Mouse (Mus musculus) embryonic facial prominence, embryonic 15.5 days (tissue): ENCODE measurements around the gene Hdhd5. TPM values are rescaled to one million over a fixed set of nuclear protein-coding genes. Genes with fewer than 3 reads are reported as not detected.

ENCODE experiments used
- ATAC-seq: fragments of 200-750 bp; cut with Nextera tagmentation; 2 replicates; pipeline ENCODE4 v1.8.0; 2017; ENCODE audit warnings: low read depth, moderate TSS enrichment; ENCODE audit not compliant: insufficient number of reproducible peaks, low FRiP score, low TSS enrichment
- H3K27ac ChIP-seq: fragments of 300-500 bp; sonication (generic); replicated peaks from 2 replicates; pipeline ENCODE4 v1.5.1; 2015; ENCODE audit warnings: mild to moderate bottlenecking, inconsistent platforms
- H3K27me3 ChIP-seq: fragments of 300-500 bp; sonication (generic); 2 replicates; pipeline ENCODE4 v1.6.1; 2015; ENCODE audit warnings: inconsistent platforms
- H3K36me3 ChIP-seq: fragments of 300-500 bp; sonication (generic); 2 replicates; pipeline ENCODE4 v1.6.1; 2015; ENCODE audit warnings: mild to moderate bottlenecking, inconsistent platforms
- H3K4me1 ChIP-seq: fragments of 300-500 bp; sonication (generic); 2 replicates; pipeline ENCODE4 v1.6.1; 2015; ENCODE audit warnings: inconsistent platforms
- H3K4me2 ChIP-seq: fragments of 300-500 bp; sonication (generic); replicated peaks from 2 replicates; pipeline ENCODE4 v1.6.1; 2015; ENCODE audit warnings: mild to moderate bottlenecking, inconsistent platforms
- H3K4me3 ChIP-seq: fragments of 300-500 bp; sonication (generic); replicated peaks from 2 replicates; pipeline ENCODE4 v1.5.1; 2015; ENCODE audit warnings: mild to moderate bottlenecking, inconsistent platforms
- H3K9ac ChIP-seq: fragments of 300-500 bp; sonication (generic); 2 replicates; pipeline ENCODE4 v1.6.1; 2015; ENCODE audit warnings: inconsistent platforms
- H3K9me3 ChIP-seq: fragments of 300-500 bp; sonication (generic); replicated peaks from 2 replicates; pipeline ENCODE4 v1.6.1; 2016; ENCODE audit warnings: inconsistent platforms
- WGBS: fragments of 180-500 bp; shearing (Covaris S2); methylation state at CpG from one replicate; pipeline ENCODE4 v1.1.7; 2015; 5-methylcytosine and 5-hydroxymethylcytosine counted together
- polyA plus RNA-seq: library from polyadenylated mRNA; unstranded; fragments of >200 nt; fragmentation: Nextera tagmentation; extraction: Ambion mirVana; gene quantifications from 2 replicates; pipeline ENCODE4 v1.2.1, GENCODE M21; 2015

Gene Hdhd5
- polyA plus RNA-seq, 1 experiment from 2014 or later: 18.0 TPM

DNA sequence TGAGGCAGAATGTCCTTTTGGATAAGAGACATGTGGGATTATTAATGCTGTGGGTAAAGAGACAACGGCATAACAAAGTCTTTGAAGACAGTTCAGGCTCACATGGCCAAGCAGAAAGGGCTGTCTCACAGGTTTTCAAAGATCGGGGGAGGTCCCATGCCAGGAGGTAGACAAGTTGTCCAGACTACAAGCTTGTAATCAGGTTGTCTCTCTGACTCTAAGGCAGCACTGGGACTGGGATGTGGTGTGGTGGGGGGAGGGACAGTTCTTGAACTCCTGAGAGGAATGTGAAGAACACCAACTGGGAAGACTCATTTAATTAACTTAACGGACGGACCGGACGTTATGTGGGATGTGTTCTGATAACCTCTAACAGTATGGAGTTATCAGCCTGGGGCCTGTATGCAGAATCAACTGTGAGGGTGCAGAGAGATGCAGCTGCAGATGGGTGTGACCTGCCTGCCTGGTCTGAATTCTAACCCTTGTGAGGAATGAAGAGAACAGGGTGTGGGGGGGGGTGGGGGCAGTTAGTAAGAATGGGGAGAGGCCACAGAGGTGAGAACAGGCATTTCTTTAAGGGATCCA lies 25.0 kb upstream of the Hdhd5 start:
- Histone ChIP-seq H3K36me3 (no peaks in the 10 kb centered on the region), H3K9me3 (no peaks in the 10 kb centered on the region), H3K27me3 (no peaks in the 10 kb centered on the region), H3K27ac (no peak overlapping the region), H3K4me1 (no peaks in the 10 kb centered on the region), H3K4me2 (no peak overlapping the region), H3K9ac (no peak overlapping the region), H3K4me3 (no peak overlapping the region)
- ATAC-seq: no peak
- WGBS: 83% methylated on average over 6 of the region's 6 CpGs

DNA sequence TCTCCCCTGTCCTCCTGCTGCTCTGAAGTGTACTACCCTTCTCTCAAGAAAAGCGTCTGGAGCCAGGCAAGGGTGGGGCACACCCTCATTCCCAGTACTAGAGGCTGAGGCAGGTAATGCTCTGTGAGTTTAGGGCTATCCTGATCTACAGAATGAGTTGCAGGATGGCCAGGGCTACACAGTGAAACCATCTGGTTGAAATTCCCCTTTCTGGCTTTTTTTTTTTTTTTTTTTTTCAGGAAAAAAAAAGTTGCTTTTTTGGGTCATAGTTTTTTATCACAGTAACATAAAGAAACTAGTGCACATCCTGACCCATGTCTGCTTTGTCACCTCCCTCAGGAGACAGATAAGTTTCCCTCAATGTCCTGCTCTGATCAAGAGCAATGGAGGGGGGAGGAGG lies 24.0 kb upstream of the Hdhd5 start:
- Histone ChIP-seq H3K9ac (no peak overlapping the region), H3K36me3 (no peaks in the 10 kb centered on the region)
- WGBS: 72% methylated on average over 1 of the region's 1 CpGs

DNA sequence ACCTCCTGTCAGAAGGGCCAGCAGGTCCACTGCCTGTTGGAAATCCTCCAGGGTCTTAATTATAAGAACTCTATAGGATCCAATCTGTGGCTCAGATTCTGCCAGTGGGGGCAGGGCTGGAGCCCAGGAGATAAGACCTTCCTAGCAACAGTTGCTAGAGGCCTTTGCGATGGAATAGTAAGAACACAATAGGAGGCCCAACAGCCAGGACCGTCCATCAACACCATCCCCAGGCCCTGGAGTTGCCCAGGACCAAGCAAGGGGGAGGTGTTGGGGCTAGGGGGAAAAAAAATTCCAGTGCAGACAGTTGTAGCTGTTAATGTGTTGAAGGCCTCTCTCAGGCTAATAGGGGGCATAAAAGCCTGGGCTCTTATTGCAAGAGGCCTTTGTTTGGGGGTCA lies 19.1 kb upstream of the Hdhd5 start:
- Histone ChIP-seq H3K27ac (no peak overlapping the region), H3K9ac (no peak overlapping the region), H3K4me3 (no peak overlapping the region), H3K27me3 (no peaks in the 10 kb centered on the region), H3K4me2 (no peak overlapping the region), H3K4me1 (no peaks in the 10 kb centered on the region), H3K36me3 (no peaks in the 10 kb centered on the region), H3K9me3 (no peaks in the 10 kb centered on the region)
- no peak for ATAC-seq
- 19% methylated on average over 2 of the region's 2 CpGs for WGBS

More for the DNA sequence above, 24.0 kb upstream of the Hdhd5 start:
- ATAC-seq: no peak
- no peaks in the 10 kb centered on the region for H3K9me3 ChIP-seq
- no peak overlapping the region for H3K4me2 ChIP-seq
- no peak overlapping the region for H3K4me3 ChIP-seq
- H3K27me3 ChIP-seq: no peaks in the 10 kb centered on the region
- no peaks in the 10 kb centered on the region for H3K4me1 ChIP-seq
- H3K27ac ChIP-seq: no peak overlapping the region

DNA sequence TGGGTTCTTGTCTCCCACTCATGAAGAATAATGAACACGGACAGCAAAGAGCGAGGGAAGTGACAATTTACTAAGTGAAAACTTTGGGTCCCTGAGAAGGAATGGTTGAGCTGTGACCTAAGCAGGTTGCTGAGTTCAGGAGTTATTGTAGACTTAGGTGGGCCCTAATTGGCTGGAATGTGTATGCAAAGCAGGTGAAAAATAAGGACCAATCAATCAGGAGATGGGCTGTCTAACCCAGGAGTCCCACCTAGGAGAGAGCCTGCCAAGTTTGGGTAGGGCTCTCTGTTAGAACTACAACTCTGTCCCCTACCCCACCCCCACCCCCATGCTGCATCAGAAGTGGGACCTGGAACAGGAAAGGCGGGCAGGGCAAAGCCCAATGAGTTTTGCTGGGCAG lies 17.5 kb upstream of the Hdhd5 start:
- no peaks in the 10 kb centered on the region for H3K36me3 ChIP-seq
- H3K9me3 ChIP-seq: no peaks in the 10 kb centered on the region
- no peak for ATAC-seq
- H3K27ac ChIP-seq: no peak overlapping the region
- H3K4me3 ChIP-seq: no peak overlapping the region
- H3K9ac ChIP-seq: no peak overlapping the region
- WGBS: 90% methylated on average over 3 of the region's 3 CpGs
- no peak overlapping the region for H3K4me2 ChIP-seq
- H3K4me1 ChIP-seq: no peaks in the 10 kb centered on the region
- H3K27me3 ChIP-seq: no peaks in the 10 kb centered on the region

DNA sequence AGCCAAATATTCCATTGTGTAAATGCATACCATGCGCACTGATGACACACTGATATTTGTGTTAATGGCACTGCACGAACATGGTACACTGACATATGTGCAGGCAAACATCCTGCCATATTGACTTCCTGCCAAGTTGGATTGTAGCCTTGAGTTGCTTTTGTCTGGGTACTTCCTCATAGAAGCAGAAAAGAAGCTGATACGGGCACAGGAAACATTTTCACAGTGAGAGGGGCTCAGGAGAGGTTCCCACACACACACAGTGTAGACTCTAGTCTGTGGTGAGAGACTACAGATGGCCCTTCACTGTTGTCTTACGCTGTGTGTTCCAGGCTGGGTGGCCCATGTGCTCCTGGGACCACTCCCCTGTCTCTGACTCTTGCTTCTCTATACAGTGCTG lies 15.9 kb upstream of the Hdhd5 start:
- Histone ChIP-seq H3K9me3 (no peaks in the 10 kb centered on the region), H3K4me3 (no peak overlapping the region), H3K4me1 (no peaks in the 10 kb centered on the region), H3K27ac (no peak overlapping the region), H3K4me2 (no peak overlapping the region), H3K9ac (no peak overlapping the region), H3K36me3 (no peaks in the 10 kb centered on the region), H3K27me3 (no peaks in the 10 kb centered on the region)
- no peak for ATAC-seq
- WGBS: 79% methylated on average over 4 of the region's 4 CpGs

DNA sequence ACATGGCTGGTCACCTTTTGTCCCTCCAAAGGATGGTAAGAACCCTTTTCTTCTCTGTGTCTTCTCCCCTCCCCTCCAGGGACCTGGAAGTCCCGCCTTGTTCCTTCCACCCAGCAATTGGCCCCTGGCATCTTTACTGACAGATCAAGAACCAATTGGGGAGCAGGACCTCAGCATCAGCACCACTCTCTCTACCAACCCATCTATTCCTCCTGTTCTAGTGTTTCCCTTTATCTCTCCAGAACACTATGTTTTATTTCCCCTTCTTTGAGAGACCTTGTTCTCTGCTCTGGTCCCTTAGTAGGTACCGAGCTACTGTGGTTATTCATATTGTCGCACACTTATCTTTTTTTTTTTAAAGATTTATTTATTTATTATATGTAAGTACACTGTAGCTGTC lies 15.2 kb upstream of the Hdhd5 start:
- Histone ChIP-seq H3K4me1 (no peaks in the 10 kb centered on the region), H3K9me3 (no peaks in the 10 kb centered on the region), H3K9ac (no peak overlapping the region), H3K4me2 (no peak overlapping the region), H3K4me3 (no peak overlapping the region), H3K27me3 (no peaks in the 10 kb centered on the region), H3K27ac (no peak overlapping the region), H3K36me3 (no peaks in the 10 kb centered on the region)
- WGBS: 96% methylated on average over 3 of the region's 3 CpGs
- ATAC-seq: no peak

DNA sequence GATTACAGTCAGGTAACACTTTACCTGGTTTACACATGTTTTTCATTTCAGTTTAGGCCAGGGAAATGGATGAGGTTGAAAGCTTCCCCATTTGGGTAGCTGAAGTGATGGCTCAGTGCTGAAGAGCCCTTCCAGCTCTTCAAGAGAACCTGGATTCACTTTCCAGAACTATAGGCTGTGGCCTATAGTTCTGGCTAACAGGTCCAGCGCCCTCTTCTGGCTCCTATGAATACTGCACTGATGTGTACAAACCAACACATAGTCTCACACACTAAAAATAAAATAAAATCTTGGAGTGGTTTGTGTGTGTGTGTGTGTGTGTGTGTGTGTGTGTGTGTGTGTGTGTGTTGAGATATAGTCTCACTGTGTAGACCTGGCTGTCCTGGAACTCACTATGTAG lies 10.9 kb upstream of the Hdhd5 start:
- Histone ChIP-seq H3K4me2 (no peak overlapping the region), H3K9me3 (no peaks in the 10 kb centered on the region), H3K36me3 (no peaks in the 10 kb centered on the region), H3K27me3 (no peaks in the 10 kb centered on the region), H3K27ac (no peak overlapping the region), H3K9ac (no peak overlapping the region), H3K4me1 (peaks cover 5% of the 10 kb centered on the region), H3K4me3 (no peak overlapping the region)
- 10% methylated on average over 1 of the region's 1 CpGs for WGBS
- no peak for ATAC-seq

DNA sequence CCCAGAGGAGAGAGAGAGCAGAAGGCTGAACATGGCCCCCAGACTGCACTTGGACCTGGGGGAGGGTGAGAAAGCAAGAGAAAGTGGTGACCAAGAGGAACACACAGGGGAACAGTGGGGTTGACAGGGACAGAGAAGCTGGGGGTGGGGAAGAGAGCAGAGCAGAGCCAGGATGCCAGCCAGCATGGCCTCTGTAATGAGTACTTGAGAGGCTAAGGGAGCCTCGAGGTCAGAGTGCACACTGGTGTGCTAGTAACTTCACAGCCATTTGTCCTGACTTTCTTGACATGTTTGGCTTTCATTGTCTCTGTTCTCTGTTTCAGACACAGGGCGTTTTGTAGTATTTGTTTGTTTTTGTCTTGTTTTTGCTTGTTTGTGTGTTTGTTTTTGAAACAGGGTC lies 10.3 kb upstream of the Hdhd5 start:
- H3K4me3 ChIP-seq: no peak overlapping the region
- H3K4me1 ChIP-seq: peaks cover 5% of the 10 kb centered on the region
- no peak overlapping the region for H3K4me2 ChIP-seq
- WGBS: 31% methylated on average over 2 of the region's 2 CpGs
- no peaks in the 10 kb centered on the region for H3K36me3 ChIP-seq
- H3K27me3 ChIP-seq: no peaks in the 10 kb centered on the region
- H3K9me3 ChIP-seq: no peaks in the 10 kb centered on the region
- ATAC-seq: no peak
- no peak overlapping the region for H3K27ac ChIP-seq
- H3K9ac ChIP-seq: no peak overlapping the region

DNA sequence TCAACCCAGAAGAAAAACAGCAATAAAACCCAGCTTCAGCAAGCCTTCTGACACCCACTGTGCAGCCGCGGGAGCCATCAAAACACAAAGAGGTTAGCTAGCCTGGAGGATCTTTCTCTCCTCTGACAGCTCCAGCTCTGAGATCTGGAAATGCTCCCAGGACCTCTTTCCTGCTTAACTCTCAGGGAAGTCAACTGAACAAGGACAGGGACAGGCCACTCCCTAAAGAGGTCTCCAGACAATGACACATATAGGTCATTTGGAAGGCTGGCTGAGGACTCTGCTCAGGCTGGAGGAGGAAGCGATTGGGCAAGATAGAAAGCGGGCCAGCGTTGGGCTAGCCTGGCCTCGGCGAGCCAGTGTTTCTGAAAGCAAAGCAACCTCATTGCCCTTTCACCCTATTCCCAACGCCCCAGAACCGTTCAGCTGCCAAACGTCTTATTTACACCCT lies 8.7 kb upstream of the Hdhd5 start:
- no peak overlapping the region for H3K4me3 ChIP-seq
- no peak overlapping the region for H3K9ac ChIP-seq
- H3K27ac ChIP-seq: no peak overlapping the region
- H3K4me2 ChIP-seq: no peak overlapping the region
- ATAC-seq: no peak
- no peaks in the 10 kb centered on the region for H3K9me3 ChIP-seq
- WGBS: 45% methylated on average over 10 of the region's 10 CpGs
- H3K36me3 ChIP-seq: no peaks in the 10 kb centered on the region
- H3K4me1 ChIP-seq: peaks cover 5% of the 10 kb centered on the region
- no peaks in the 10 kb centered on the region for H3K27me3 ChIP-seq

DNA sequence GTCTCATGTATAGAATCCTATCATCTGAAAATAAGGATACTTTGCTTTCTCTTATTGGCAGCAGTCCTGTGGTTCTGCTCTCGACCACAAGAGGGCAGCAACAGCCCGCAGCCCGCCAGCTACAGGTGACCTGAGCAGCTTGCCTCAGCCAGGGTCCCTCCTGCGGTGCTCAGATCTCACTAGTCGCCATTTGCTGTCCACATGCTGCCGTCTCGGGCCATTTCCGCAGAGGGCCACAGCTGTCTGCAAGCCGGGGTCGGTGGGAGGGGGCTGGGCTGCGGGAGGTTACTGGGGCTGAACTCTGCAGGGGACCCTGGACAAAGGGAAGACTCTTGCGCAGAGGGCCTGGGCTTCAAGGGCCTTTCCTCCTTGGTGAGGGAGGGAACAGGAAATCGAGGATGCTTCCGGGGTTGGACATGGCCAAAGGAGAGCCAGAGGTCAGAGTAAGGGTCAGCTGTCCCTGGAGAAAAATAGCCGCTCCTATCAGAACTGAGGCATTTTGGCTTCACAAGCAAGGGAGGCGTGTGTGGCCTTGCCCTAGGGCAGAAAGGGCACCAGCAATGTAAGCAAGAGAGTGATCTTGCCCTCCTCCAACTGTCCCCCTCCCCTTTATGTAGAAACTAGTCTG lies 8.1 kb upstream of the Hdhd5 start:
- ATAC-seq: peak; percentile 76
- 5% methylated on average over 16 of the region's 16 CpGs for WGBS

DNA sequence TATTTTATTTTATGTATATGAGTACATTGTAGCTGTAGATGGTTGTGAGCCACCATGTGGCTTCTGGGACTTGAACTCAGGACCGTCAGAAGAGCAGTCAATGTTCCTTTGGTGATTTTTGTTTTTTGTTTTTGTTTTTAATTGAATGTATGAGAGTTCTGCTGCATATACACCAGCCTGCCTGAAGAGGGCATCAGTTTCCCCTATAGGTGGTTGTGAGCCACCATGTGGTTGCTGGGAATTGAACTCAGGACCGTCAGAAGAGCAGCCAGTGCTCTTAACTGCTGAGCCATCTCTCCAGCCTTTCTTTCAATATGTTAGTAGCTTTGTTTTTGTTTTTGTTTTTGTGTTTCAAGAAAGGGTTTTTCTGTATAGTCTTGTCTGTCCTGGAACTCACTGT lies 5.2 kb upstream of the Hdhd5 start:
- WGBS: 83% methylated on average over 2 of the region's 2 CpGs
- no peaks in the 10 kb centered on the region for H3K9me3 ChIP-seq
- H3K9ac ChIP-seq: no peak overlapping the region
- H3K27me3 ChIP-seq: no peaks in the 10 kb centered on the region
- no peaks in the 10 kb centered on the region for H3K36me3 ChIP-seq
- no peak overlapping the region for H3K4me2 ChIP-seq
- no peak overlapping the region for H3K4me3 ChIP-seq
- peaks cover 8% of the 10 kb centered on the region for H3K4me1 ChIP-seq
- no peak for ATAC-seq
- no peak overlapping the region for H3K27ac ChIP-seq

More for the DNA sequence above, 8.1 kb upstream of the Hdhd5 start:
- Histone ChIP-seq H3K27me3 (no peaks in the 10 kb centered on the region), H3K4me3 (peak overlapping the region; percentile 35), H3K9me3 (no peaks in the 10 kb centered on the region), H3K4me2 (peak overlapping the region; percentile 65), H3K4me1 (peaks cover 5% of the 10 kb centered on the region), H3K36me3 (no peaks in the 10 kb centered on the region), H3K9ac (no peak overlapping the region), H3K27ac (no peak overlapping the region)

DNA sequence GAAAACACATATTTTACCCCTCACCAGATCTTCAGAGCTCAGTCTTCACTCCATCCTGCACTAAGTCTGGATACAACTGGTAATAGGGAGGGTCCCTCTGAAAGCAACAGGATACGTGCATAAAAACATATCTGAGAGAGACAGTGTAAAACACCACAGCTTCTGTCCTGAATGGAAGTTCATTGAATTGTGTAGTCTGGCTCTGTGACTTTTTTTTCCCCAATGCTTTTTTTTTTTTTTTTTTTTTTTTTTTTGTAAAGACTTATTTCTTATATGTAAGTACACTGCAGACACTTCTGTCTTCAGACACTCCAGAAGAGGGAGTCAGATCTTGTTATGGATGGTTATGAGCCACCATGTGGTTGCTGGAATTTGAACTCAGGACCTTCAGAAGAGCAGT lies 1.5 kb upstream of the Hdhd5 start:
- no peaks in the 10 kb centered on the region for H3K9me3 ChIP-seq
- no peak for ATAC-seq
- 81% methylated on average over 1 of the region's 1 CpGs for WGBS
- no peak overlapping the region for H3K9ac ChIP-seq
- H3K27me3 ChIP-seq: no peaks in the 10 kb centered on the region
- H3K4me3 ChIP-seq: no peak overlapping the region
- H3K4me2 ChIP-seq: no peak overlapping the region
- no peaks in the 10 kb centered on the region for H3K36me3 ChIP-seq
- H3K27ac ChIP-seq: no peak overlapping the region
- peaks cover 21% of the 10 kb centered on the region for H3K4me1 ChIP-seq
